Mouse (Mus musculus) heart, postnatal 0 days (tissue): Measurements from ENCODE around the gene Gm5767. TPM values are rescaled to one million over a fixed set of nuclear protein-coding genes. Genes with fewer than 3 reads are reported as not detected.
"Not testable (repeated sequence)": the region's sequence is repeated elsewhere in the genome, so short reads cannot be mapped to it uniquely, and the experiment has no call there.

Experiments used
- ATAC-seq: fragments of 200-750 bp; cut with Nextera tagmentation; 2 replicates; pipeline ENCODE4 v1.8.0; 2017; ENCODE audit warnings: low read depth, moderate number of reproducible peaks, moderate library complexity; ENCODE audit not compliant: insufficient read depth
- DNase-seq: peaks from one replicate; pipeline ENCODE4 v3.0.0-alpha.2; 2016; ENCODE audit warnings: low spot score
- H3K27ac ChIP-seq: fragments of 300-500 bp; sonication (generic); 2 replicates; pipeline ENCODE4 v1.5.1; 2014; ENCODE audit warnings: low read depth, mild to moderate bottlenecking
- H3K27me3 ChIP-seq: fragments of 300-500 bp; sonication (generic); 2 replicates; pipeline ENCODE4 v1.6.1; 2014; ENCODE audit warnings: low read length, mixed read lengths; ENCODE audit not compliant: control insufficient read depth, insufficient read depth
- H3K36me3 ChIP-seq: fragments of 300-500 bp; sonication (generic); replicated peaks from 2 replicates; pipeline ENCODE4 v1.6.1; 2014; ENCODE audit warnings: low read length, mixed read lengths; ENCODE audit not compliant: control insufficient read depth, insufficient read depth
- H3K4me1 ChIP-seq: fragments of 300-500 bp; sonication (generic); 2 replicates; pipeline ENCODE4 v1.6.1; 2014; ENCODE audit warnings: antibody characterized with exemption; ENCODE audit not compliant: control insufficient read depth, insufficient read depth
- H3K4me2 ChIP-seq: fragments of 300-500 bp; sonication (generic); 2 replicates; pipeline ENCODE4 v1.6.1; 2014; ENCODE audit warnings: low read depth, mild to moderate bottlenecking, low read length, moderate library complexity
- H3K4me3 ChIP-seq: fragments of 300-500 bp; sonication (generic); 2 replicates; pipeline ENCODE4 v1.5.1; 2014; ENCODE audit warnings: low read depth, low read length
- H3K9ac ChIP-seq: fragments of 300-500 bp; sonication (generic); replicated peaks from 2 replicates; pipeline ENCODE4 v1.6.1; 2014; ENCODE audit warnings: low read depth, low read length, mixed read lengths
- H3K9me3 ChIP-seq: fragments of 300-500 bp; sonication (generic); replicated peaks from 2 replicates; pipeline ENCODE4 v1.6.1; 2016; ENCODE audit warnings: low read length; ENCODE audit not compliant: control insufficient read depth
- CTCF ChIP-seq: IDR thresholded peaks from 2 replicates; pipeline ENCODE4 v1.5.1; 2016; ENCODE audit warnings: antibody characterized with exemption, control low read depth, low read depth
- EP300 ChIP-seq: IDR thresholded peaks from 2 replicates; pipeline ENCODE4 v1.6.1; 2016; ENCODE audit warnings: antibody characterized with exemption, low read depth
- WGBS: fragments of 180-500 bp; shearing (Covaris S2); extraction: QIAGEN DNeasy Blood & Tissue Kit; methylation state at CpG from one replicate; pipeline ENCODE4 v1.1.7; 2014; 5-methylcytosine and 5-hydroxymethylcytosine counted together
- polyA plus RNA-seq: library from polyadenylated mRNA; unstranded; fragments of >200 nt; fragmentation: Nextera tagmentation; extraction: Ambion mirVana; gene quantifications from 2 replicates; pipeline ENCODE4 v1.2.1, GENCODE M21; 2015
- total RNA-seq: library from RNA; depleted of rRNA; stranded (reverse); fragments of >200 nt; gene quantifications from 2 replicates; pipeline ENCODE4 v1.2.3, GENCODE M21; 2014; ENCODE audit warnings: low replicate concordance; rRNA removed

Gm5767 gene
- total and polyA plus RNA-seq, 2 experiments from 2014 or later: not detected

- H3K4me2 ChIP-seq: no peak overlapping the region
- 84% methylated on average over 5 of the region's 5 CpGs for WGBS
- TF ChIP-seq EP300: no peak
- no peak for TF ChIP-seq CTCF
- ATAC-seq: no peak
- H3K4me1 ChIP-seq: 0 out of 2 replicates have a peak, but pooled peaks cover 5% of the 10 kb centered on the region
- no peak overlapping the region for H3K4me3 ChIP-seq
- no peak for DNase-seq
- H3K27ac ChIP-seq: no peak overlapping the region
- H3K9ac ChIP-seq: no peak overlapping the region
- no peaks in the 10 kb centered on the region for H3K27me3 ChIP-seq
- H3K9me3 ChIP-seq: no peaks in the 10 kb centered on the region
- H3K36me3 ChIP-seq: no peaks in the 10 kb centered on the region
Measured at GRCm38 (mm10) chr16:8728111-8728748, 47.7 kb downstream of the Gm5767 start.

GRCm38 (mm10) chr16:8731630-8732029 lies 51.1 kb downstream of the Gm5767 start:
- DNase-seq (no peak), ATAC-seq (no peak)
- TF ChIP-seq CTCF: no peak
- TF ChIP-seq EP300: no peak
- no peak overlapping the region for H3K4me3 ChIP-seq
- no peaks in the 10 kb centered on the region for H3K36me3 ChIP-seq
- H3K4me2 ChIP-seq: no peak overlapping the region
- H3K9me3 ChIP-seq: no peaks in the 10 kb centered on the region
- no peaks in the 10 kb centered on the region for H3K27me3 ChIP-seq
- no peak overlapping the region for H3K27ac ChIP-seq
- WGBS: 76% methylated on average over 7 of the region's 7 CpGs
- peaks cover 34% of the 10 kb centered on the region for H3K4me1 ChIP-seq
- no peak overlapping the region for H3K9ac ChIP-seq

DNA sequence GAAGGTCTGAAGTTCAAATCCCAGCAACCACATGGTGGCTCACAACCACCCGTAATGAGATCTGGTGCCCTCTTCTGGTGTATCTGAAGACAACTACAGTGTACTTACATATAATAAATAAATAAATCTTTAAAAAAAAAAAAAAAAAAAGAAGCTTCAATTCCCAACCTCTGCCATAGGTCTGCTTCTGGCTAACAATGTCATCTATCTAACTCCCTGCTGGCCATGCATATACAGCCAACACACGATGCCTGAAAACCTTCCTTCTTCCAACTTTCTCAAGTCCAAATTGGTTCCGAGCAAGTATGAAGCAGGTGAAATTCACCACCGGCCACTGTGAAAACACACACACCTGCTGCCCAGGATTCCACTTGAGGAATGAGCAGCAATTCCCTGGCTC lies 51.9 kb downstream of the Gm5767 start:
- H3K27ac ChIP-seq, H3K4me2 ChIP-seq, ATAC-seq, H3K4me3 ChIP-seq, DNase-seq, H3K36me3 ChIP-seq, H3K27me3 ChIP-seq, H3K9me3 ChIP-seq, H3K9ac ChIP-seq: not testable (repeated sequence)
- 92% methylated on average over 3 of the region's 4 CpGs for WGBS
- H3K4me1 ChIP-seq: peaks cover 40% of the 10 kb centered on the region

Other genes with a start within 250 kb of the Gm5767 start
- 26.4 and 78.3 TPM in 2 replicates for gene Mettl22, start 210.0 kb upstream of the Gm5767 start, total RNA-seq
- 38.7 and 43.4 TPM in 2 replicates for gene Mettl22, start 210.0 kb upstream of the Gm5767 start, polyA plus RNA-seq
- gene Abat, start 167.3 kb upstream of the Gm5767 start, total RNA-seq: 15.8 and 28.8 TPM in 2 replicates
- gene Abat, start 167.3 kb upstream of the Gm5767 start, polyA plus RNA-seq: 9.9 TPM in 2 replicates
- 26.2 and 26.8 TPM in 2 replicates for gene Pmm2, start 43.1 kb upstream of the Gm5767 start, total RNA-seq
- gene Pmm2, start 43.1 kb upstream of the Gm5767 start, polyA plus RNA-seq: 34.4 and 36.6 TPM in 2 replicates
- 14.3 and 21.8 TPM in 2 replicates for gene Tmem186, start 43.1 kb upstream of the Gm5767 start, total RNA-seq
- gene Tmem186, start 43.1 kb upstream of the Gm5767 start, polyA plus RNA-seq: 13.8 and 14.8 TPM in 2 replicates
- 71.6 and 76.6 TPM in 2 replicates for gene Carhsp1, start 8.6 kb upstream of the Gm5767 start, total RNA-seq
- gene Carhsp1, start 8.6 kb upstream of the Gm5767 start, polyA plus RNA-seq: 42.7 TPM in 2 replicates
- 33.4 and 51.5 TPM in 2 replicates for gene Usp7, start 111.5 kb downstream of the Gm5767 start, total RNA-seq
- gene Usp7, start 111.5 kb downstream of the Gm5767 start, polyA plus RNA-seq: 8.2 and 10.0 TPM in 2 replicates
- 39.8 and 41.9 TPM in 2 replicates for gene 1810013L24Rik, start 149.3 kb downstream of the Gm5767 start, total RNA-seq
- gene 1810013L24Rik, start 149.3 kb downstream of the Gm5767 start, polyA plus RNA-seq: 15.0 and 15.7 TPM in 2 replicates